Mouse (Mus musculus): ENCODE measurements around the gene Mctp1.

DNA sequence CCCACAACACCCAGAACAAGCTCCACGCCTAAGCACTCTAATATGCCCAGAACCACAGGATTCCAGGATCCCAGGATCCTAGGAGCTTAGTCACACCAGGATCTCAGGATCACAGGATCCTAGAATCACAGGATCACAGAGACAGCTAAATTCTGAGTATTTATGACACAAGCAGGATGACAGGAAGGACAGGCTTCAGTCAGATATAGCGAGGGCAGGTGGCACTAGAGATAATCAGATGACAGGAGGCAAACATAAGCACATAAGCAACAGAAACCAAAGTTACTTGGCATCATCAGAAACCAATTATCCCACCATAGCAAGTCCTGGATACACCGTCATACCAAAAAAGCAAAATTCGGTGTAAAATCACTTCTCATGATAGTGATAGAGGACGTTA is 37.8 kb downstream of the Mctp1 start:
- TF ChIP-seq POLR2A (IDR thresholded peaks at IDR 0.05; ENCODE audit: borderline replicate concordance, low read depth, low read length) = no peak
- TF ChIP-seq CTCF (IDR thresholded peaks at IDR 0.05; ENCODE audit: low read depth, low read length) = no peak
